Comparison of ENCODE assay signal across 24 mouse cellular contexts in the genomic region with DNA sequence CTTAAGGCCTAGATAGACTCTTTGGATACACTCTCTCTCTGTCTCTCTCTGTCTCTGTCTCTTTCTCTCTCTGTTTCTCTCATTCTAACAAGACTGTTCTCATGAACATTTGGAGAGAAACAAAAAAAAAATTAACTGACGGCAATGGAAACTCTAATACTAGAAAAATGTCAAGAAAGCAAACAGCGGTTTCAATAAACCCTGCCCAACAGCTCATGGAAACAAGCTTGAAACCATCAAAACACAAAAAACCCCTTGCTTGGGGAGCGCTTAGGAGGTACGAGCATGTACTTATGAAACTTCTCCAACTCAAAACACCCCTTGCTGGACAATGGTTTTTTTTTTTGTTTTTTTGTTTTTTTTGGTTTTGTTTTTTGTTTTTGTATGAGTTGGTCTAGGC. TPM values are rescaled to one million over a fixed set of nuclear protein-coding genes. Genes with fewer than 3 reads are reported as not detected.
A peak's percentile ranks its signal among the peaks of the same experiment; 100 is the strongest.
DNase-seq lines count a peak whose midpoint lies in the region; ATAC-seq lines count a peak whose summit lies in the region.
"Had no signal": no experiment of that assay in that cellular context is flagged by ENCODE, and none has a peak within 500 bp of the region (broad histone marks: within the 10 kb centered on the region; RNA-seq: fewer than 3 reads in every experiment).

No protein-coding gene starts in this region.

- intact Hi-C loops in left cerebral cortex, postnatal 4 days (cut with DNase I), result loop anchor here (10.0 kb wide), 1 partner anchor 520 kb away; no protein-coding TSS in a partner anchor

- ATAC-seq in CD4-positive, CD25-positive, alpha-beta regulatory T cell, adult 4 months, result peak; percentile 48
- ATAC-seq in activated CD4-positive, CD25-positive, alpha-beta regulatory T cell, adult 4 months, result peak; percentile 58
- ATAC-seq in inflammation-experienced regulatory T-cells, adult 6 months, result peak; percentile 61
- ATAC-seq in cerebellum, adult (ENCODE audit: insufficient number of reproducible peaks, low FRiP score, low TSS enrichment), result no peak
- no peak for ATAC-seq in midbrain, embryonic 14.5 days (ENCODE audit: low FRiP score, low TSS enrichment)
- ATAC-seq: forebrain, embryonic 13.5 days; forebrain, embryonic 15.5 days; forebrain, postnatal 0 days; Patski had no signal

- H3K4me3 ChIP-seq in midbrain, embryonic 14.5 days (replicated peaks; ENCODE audit: low read depth, low read length), result no peak overlapping the region
- H3K4me3 ChIP-seq: embryonic facial prominence, embryonic 10.5 days; embryonic facial prominence, embryonic 12.5 days; forebrain, embryonic 13.5 days; forebrain, embryonic 15.5 days had no signal

- H3K27ac ChIP-seq in midbrain, embryonic 14.5 days (replicated peaks; ENCODE audit: low read depth, low read length), result no peak overlapping the region
- H3K27ac ChIP-seq: embryonic facial prominence, embryonic 10.5 days; embryonic facial prominence, embryonic 12.5 days; forebrain, embryonic 13.5 days; forebrain, embryonic 15.5 days had no signal

- peak; percentile 32 for DNase-seq in CD4-positive helper T cell, adult 2 months (ENCODE audit: low read depth, low spot score)
- no peak for DNase-seq in left cerebral cortex, postnatal 4 days
- DNase-seq in midbrain, embryonic 14.5 days, result no peak
- DNase-seq: adrenal gland, adult 2 months; adrenal gland, postnatal 10 days; adrenal gland, postnatal 25 days; B cell, adult 2 months; cerebellum, adult 11-12 months; cerebellum, adult 2 months; cerebellum, adult 9-10 months; cerebellum, postnatal 10 days; cerebellum, postnatal 25 days; forebrain, postnatal 0 days had no signal

- no peak overlapping the region for H3K9ac ChIP-seq in midbrain, embryonic 14.5 days (replicated peaks; ENCODE audit: low read length)
- H3K9ac ChIP-seq: embryonic facial prominence, embryonic 12.5 days; forebrain, embryonic 13.5 days; forebrain, embryonic 15.5 days; forebrain, postnatal 0 days had no signal

- H3K4me2 ChIP-seq in midbrain, embryonic 14.5 days (ENCODE audit: low read length), result no peak overlapping the region
- H3K4me2 ChIP-seq: embryonic facial prominence, embryonic 12.5 days; forebrain, embryonic 13.5 days; forebrain, embryonic 15.5 days had no signal

- no peaks in the 10 kb centered on the region for H3K4me1 ChIP-seq in midbrain, embryonic 14.5 days (ENCODE audit: control insufficient read depth, insufficient read depth, low read length)
- H3K4me1 ChIP-seq: embryonic facial prominence, embryonic 10.5 days; embryonic facial prominence, embryonic 12.5 days; forebrain, embryonic 13.5 days; forebrain, embryonic 15.5 days had no signal

- no peaks in the 10 kb centered on the region for H3K9me3 ChIP-seq in midbrain, embryonic 14.5 days (ENCODE audit: control insufficient read depth, low read length)
- H3K9me3 ChIP-seq: embryonic facial prominence, embryonic 10.5 days; embryonic facial prominence, embryonic 12.5 days; forebrain, embryonic 13.5 days; forebrain, embryonic 15.5 days had no signal

- WGBS in midbrain, embryonic 14.5 days, result 94% methylated on average over 4 of the region's 4 CpGs

- H3K36me3 ChIP-seq in midbrain, embryonic 14.5 days (ENCODE audit: control insufficient read depth, insufficient read depth, low read length), result no peaks in the 10 kb centered on the region
- H3K36me3 ChIP-seq: embryonic facial prominence, embryonic 10.5 days; embryonic facial prominence, embryonic 12.5 days; forebrain, embryonic 15.5 days; G1E had no signal

- no peaks in the 10 kb centered on the region for H3K27me3 ChIP-seq in midbrain, embryonic 14.5 days (ENCODE audit: control insufficient read depth, insufficient read depth, low read length)
- H3K27me3 ChIP-seq: embryonic facial prominence, embryonic 12.5 days; forebrain, embryonic 13.5 days; forebrain, embryonic 15.5 days; Patski had no signal

RNA-seq across cellular contexts. Expression of gene Tnfrsf8, which starts 30.3 kb away (rescaled TPM):
- polyA plus RNA-seq in CD4-positive, CD25-positive, alpha-beta regulatory T cell, adult 4 months (2017; shearing (Covaris generic)), result 10 to 100 TPM; 11.5 to 26.5 TPM
- 10 to 100 TPM in 1 of 2 experiments, 1 to 10 TPM in 1; 6.3 to 14.2 TPM for polyA plus RNA-seq in activated CD4-positive, CD25-positive, alpha-beta regulatory T cell, adult 4 months (2017; shearing (Covaris generic))
- polyA plus RNA-seq in inflammation-experienced regulatory T-cells, adult 6 months (2017; shearing (Covaris generic)), result 10 to 100 TPM; 10.4 to 16.8 (median 14.5) TPM
- 1 to 10 TPM in 1 of 2 experiments, under 1 TPM in 1; 0.38 to 1.3 TPM for total RNA-seq in left cerebral cortex, postnatal 4 days (2021)
- 0.29 and 0.39 TPM in 2 replicates for polyA plus RNA-seq in midbrain, embryonic 14.5 days (2014; fragmentation: Nextera tagmentation; extraction: Ambion mirVana)
- polyA plus RNA-seq: embryonic facial prominence, embryonic 10.5 days; forebrain, embryonic 11.5 days; G1E had no signal

RNA-seq across cellular contexts. Expression of gene Tnfrsf1b, which starts 38.0 kb away (rescaled TPM):
- 100 to 1,000 TPM; 115 to 174 TPM for polyA plus RNA-seq in CD4-positive, CD25-positive, alpha-beta regulatory T cell, adult 4 months (2017; shearing (Covaris generic))
- 100 to 1,000 TPM in 1 of 2 experiments, 10 to 100 TPM in 1; 87.9 to 139 TPM for polyA plus RNA-seq in activated CD4-positive, CD25-positive, alpha-beta regulatory T cell, adult 4 months (2017; shearing (Covaris generic))
- polyA plus RNA-seq in inflammation-experienced regulatory T-cells, adult 6 months (2017; shearing (Covaris generic)), result 100 to 1,000 TPM in 1 of 3 experiments, 10 to 100 TPM in 2; 83.9 to 124 (median 98.2) TPM
- 1 to 10 TPM; 2.4 to 2.9 TPM for total RNA-seq in left cerebral cortex, postnatal 4 days (2021)
- polyA plus RNA-seq in midbrain, embryonic 14.5 days (2014; fragmentation: Nextera tagmentation; extraction: Ambion mirVana), result 1.6 and 2.7 TPM in 2 replicates
- total RNA-seq: G1E had no signal
- polyA plus RNA-seq: G1E had no signal

Comparison
In these comparisons a context has a peak if more than half of its experiments do, and no peak if none do; other contexts are left out.
1. ATAC-seq: peak in CD4-positive, CD25-positive, alpha-beta regulatory T cell, adult 4 months (single experiment), activated CD4-positive, CD25-positive, alpha-beta regulatory T cell, adult 4 months (single experiment) and inflammation-experienced regulatory T-cells, adult 6 months (single experiment); none in cerebellum, adult (single experiment) and midbrain, embryonic 14.5 days (single experiment).
2. RNA of gene Tnfrsf1b, which starts 38.0 kb away (polyA plus RNA-seq): 115 to 174 TPM in CD4-positive, CD25-positive, alpha-beta regulatory T cell, adult 4 months, 87.9 to 139 TPM in activated CD4-positive, CD25-positive, alpha-beta regulatory T cell, adult 4 months and 83.9 to 124 TPM in inflammation-experienced regulatory T-cells, adult 6 months; 1.6 to 2.7 TPM in midbrain, embryonic 14.5 days; every median in the first group is over 10 times any median in the second.